17 mouse cellular contexts compared by ENCODE assay signal in the genomic region with DNA sequence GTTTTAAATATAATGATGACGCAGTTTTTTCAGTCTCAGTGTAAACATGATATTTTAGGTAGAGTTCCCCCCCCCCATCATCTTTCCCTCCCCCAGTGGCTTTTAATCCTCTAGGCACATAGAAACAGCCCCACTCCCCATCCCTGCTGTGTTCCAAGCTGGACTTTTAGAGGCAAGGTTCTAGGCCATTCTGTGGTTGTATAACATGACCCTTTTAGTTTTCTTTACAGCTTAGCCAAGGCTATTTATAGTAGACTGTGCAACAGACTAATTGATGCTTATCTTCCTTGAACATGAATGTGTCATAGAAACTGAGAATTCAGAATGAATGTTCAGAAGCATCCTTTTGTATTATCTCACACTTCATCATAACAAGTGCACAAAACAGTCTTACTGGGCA. TPM values are rescaled to one million over a fixed set of nuclear protein-coding genes. Genes with fewer than 3 reads are reported as not detected.
A peak's percentile ranks its signal among the peaks of the same experiment; 100 is the strongest.
DNase-seq lines count a peak whose midpoint lies in the region; TF ChIP-seq lines count a peak whose summit lies in the region.
"Had no signal": no experiment of that assay in that cellular context is flagged by ENCODE, and none has a peak within 500 bp of the region (broad histone marks: within the 10 kb centered on the region; RNA-seq: fewer than 3 reads in every experiment).

No protein-coding gene starts in this region.

- DNase-seq in cerebellum, adult 2 months = peak; percentile 32 to 74
- no peak for DNase-seq in cerebellum, postnatal 4 days (ENCODE audit: low spot score in 2 of 2)
- DNase-seq in cerebellum, adult 9-10 months = peak; percentile 61
- DNase-seq in cerebellum, postnatal 25 days = peak; percentile 40 to 67
- no peak for DNase-seq in adrenal gland, postnatal 36 days
- no peak for DNase-seq in left cerebral cortex, adult 2 months (ENCODE audit: extremely low spot score in 1 of 2, low spot score in 2 of 2)
- DNase-seq in gastrocnemius, adult 18-20 months (ENCODE audit: low spot score) = no peak
- DNase-seq: adrenal gland, adult 8-10 months; B cell, adult 2 months; gastrocnemius, postnatal 10 days; heart, adult 18-20 months; heart, postnatal 14 days; kidney, adult 8-10 months had no signal

- H3K27me3 ChIP-seq in cerebellum, adult 2 months (ENCODE audit: control insufficient read depth, insufficient read depth, low read length) = no peaks in the 10 kb centered on the region
- H3K27me3 ChIP-seq: embryonic facial prominence, embryonic 12.5 days; forebrain, embryonic 15.5 days; heart, embryonic 15.5 days; hindbrain, embryonic 15.5 days had no signal

- H3K27ac ChIP-seq in cerebellum, adult 2 months (ENCODE audit: insufficient read depth, low read length) = no peak overlapping the region
- no peak overlapping the region for H3K27ac ChIP-seq in left cerebral cortex, adult 2 months
- H3K27ac ChIP-seq: embryonic facial prominence, embryonic 12.5 days; forebrain, embryonic 15.5 days; heart, embryonic 15.5 days; hindbrain, embryonic 15.5 days had no signal

- intact Hi-C loops in left cerebral cortex, adult 2 months (cut with DNase I) = no loop called here

- no peak for TF ChIP-seq POLR2A in cerebellum, adult 2 months (IDR thresholded peaks at IDR 0.05; ENCODE audit: borderline replicate concordance, insufficient read depth, low read length)

- no peak for TF ChIP-seq CTCF in cerebellum, adult 2 months (IDR thresholded peaks at IDR 0.05; ENCODE audit: borderline replicate concordance, insufficient read depth, low read depth, low read length)
- no peak for TF ChIP-seq CTCF in left cerebral cortex, adult 2 months (IDR thresholded peaks at IDR 0.05)

- WGBS in cerebellum, adult 2 months = 13% methylated on average over 1 of the region's 1 CpGs

- H3K4me1 ChIP-seq in cerebellum, adult 2 months (ENCODE audit: control insufficient read depth, insufficient read depth, low read length) = peaks cover 8% of the 10 kb centered on the region; the same call in 1 of the 2 replicates
- H3K4me1 ChIP-seq: embryonic facial prominence, embryonic 12.5 days; forebrain, embryonic 15.5 days; hindbrain, embryonic 15.5 days had no signal

- no peak overlapping the region for H3K4me3 ChIP-seq in cerebellum, adult 2 months (replicated peaks; ENCODE audit: insufficient read depth, low read depth, low read length)
- no peak overlapping the region for H3K4me3 ChIP-seq in left cerebral cortex, adult 2 months
- H3K4me3 ChIP-seq: embryonic facial prominence, embryonic 12.5 days; forebrain, embryonic 15.5 days; heart, embryonic 15.5 days; hindbrain, embryonic 15.5 days had no signal

RNA-seq across cellular contexts. Expression of a gene that starts 54.2 kb away (rescaled TPM):
- polyA plus RNA-seq in cerebellum, adult 2 months (2012; rRNA removed) = 0.51 and 0.73 TPM in 2 replicates
- under 1 TPM; 0.17 to 0.20 TPM for total RNA-seq in adrenal gland, postnatal 36 days (2021)
- total RNA-seq in left cerebral cortex, adult 2 months (2021) = under 1 TPM; 0.57 to 0.77 TPM
- under 1 TPM in 1 of 2 experiments, not detected in 1; 0.11 TPM for total RNA-seq in gastrocnemius, adult 18-20 months (2021)

Comparison
In these comparisons a context has a peak if more than half of its experiments do, and no peak if none do; other contexts are left out.
1. DNase-seq: peak in cerebellum, adult 2 months (2 of 2), cerebellum, adult 9-10 months (single experiment) and cerebellum, postnatal 25 days (2 of 2); none in cerebellum, postnatal 4 days (0 of 2), adrenal gland, postnatal 36 days (0 of 2), left cerebral cortex, adult 2 months (0 of 2) and gastrocnemius, adult 18-20 months (single experiment).